Mouse (Mus musculus) heart, embryonic 10.5 days (tissue): Measurements from ENCODE around the gene Ap1m2. TPM values are rescaled to one million over a fixed set of nuclear protein-coding genes. Genes with fewer than 3 reads are reported as not detected.
"Not testable (repeated sequence)": the region's sequence is repeated elsewhere in the genome, so short reads cannot be mapped to it uniquely, and the experiment has no call there.

Experiments used
- DNase-seq: peaks from one replicate; pipeline ENCODE4 v3.0.0-alpha.2; 2017; ENCODE audit warnings: low spot score
- H3K27ac ChIP-seq: fragments of 300-500 bp; sonication (generic); 2 replicates; pipeline ENCODE4 v1.5.1; 2016; ENCODE audit warnings: mild to moderate bottlenecking
- H3K27me3 ChIP-seq: fragments of 300-500 bp; sonication (generic); 2 replicates; pipeline ENCODE4 v1.6.1; 2016; ENCODE audit warnings: mild to moderate bottlenecking; ENCODE audit not compliant: poor library complexity, insufficient read depth, severe bottlenecking
- H3K36me3 ChIP-seq: fragments of 300-500 bp; sonication (generic); 2 replicates; pipeline ENCODE4 v1.6.1; 2016; ENCODE audit warnings: mild to moderate bottlenecking, moderate library complexity
- H3K4me1 ChIP-seq: fragments of 300-500 bp; sonication (generic); 2 replicates; pipeline ENCODE4 v1.6.1; 2016; ENCODE audit warnings: mild to moderate bottlenecking
- H3K4me3 ChIP-seq: fragments of 300-500 bp; sonication (generic); 2 replicates; pipeline ENCODE4 v1.5.1; 2016; ENCODE audit warnings: mild to moderate bottlenecking, moderate library complexity
- H3K9me3 ChIP-seq: fragments of 300-500 bp; sonication (generic); 2 replicates; pipeline ENCODE4 v1.6.1; 2016; ENCODE audit warnings: mild to moderate bottlenecking, moderate library complexity
- WGBS: fragments of 180-500 bp; shearing (Covaris S2); methylation state at CpG from one replicate; pipeline ENCODE4 v1.1.7; 2016; 5-methylcytosine and 5-hydroxymethylcytosine counted together
- polyA plus RNA-seq: library from polyadenylated mRNA; unstranded; fragments of >200 nt; fragmentation: Nextera tagmentation; extraction: Ambion mirVana; gene quantifications from 2 replicates; pipeline ENCODE4 v1.2.1, GENCODE M21; 2016

The Ap1m2 gene
- polyA plus RNA-seq, 1 experiment from 2014 or later = 6.1 TPM

- Histone ChIP-seq H3K36me3 (peaks cover 11% of the 10 kb centered on the region; the same call in 1 of the 2 replicates), H3K9me3 (no peaks in the 10 kb centered on the region), H3K4me3 (no peak overlapping the region), H3K27ac (0 out of 2 replicates have a peak overlapping the region, but pooled peaks have one; percentile 38), H3K27me3 (no peaks in the 10 kb centered on the region), H3K4me1 (peaks cover 46% of the 10 kb centered on the region)
- WGBS = 52% methylated on average over 4 of the region's 4 CpGs
- no peak for DNase-seq
These were observed 23.3 kb upstream of the Ap1m2 start for GRCm38 (mm10) chr9:21335391-21335790.

- peaks cover 51% of the 10 kb centered on the region for H3K4me1 ChIP-seq
- peak overlapping the region; percentile 38; the same call in 1 of the 2 replicates for H3K27ac ChIP-seq
- peaks cover 9% of the 10 kb centered on the region; the same call in 1 of the 2 replicates for H3K36me3 ChIP-seq
- DNase-seq = no peak
- no peaks in the 10 kb centered on the region for H3K9me3 ChIP-seq
- no peaks in the 10 kb centered on the region for H3K27me3 ChIP-seq
- no peak overlapping the region for H3K4me3 ChIP-seq
These were observed 22.6 kb upstream of the Ap1m2 start for GRCm38 (mm10) chr9:21334747-21335146.

- H3K4me1 ChIP-seq = peaks cover 58% of the 10 kb centered on the region
- no peak for DNase-seq
- H3K36me3 ChIP-seq = 0 out of 2 replicates have a peak, but pooled peaks cover 5% of the 10 kb centered on the region
- 89% methylated on average over 1 of the region's 1 CpGs for WGBS
- no peak overlapping the region for H3K4me3 ChIP-seq
- no peaks in the 10 kb centered on the region for H3K27me3 ChIP-seq
- H3K27ac ChIP-seq = no peak overlapping the region
- H3K9me3 ChIP-seq = no peaks in the 10 kb centered on the region
These were observed 21.4 kb upstream of the Ap1m2 start for GRCm38 (mm10) chr9:21333523-21333922.

GRCm38 (mm10) chr9:21332161-21333061 is 20.3 kb upstream of the Ap1m2 start:
- H3K4me1 ChIP-seq = peaks cover 48% of the 10 kb centered on the region
- H3K27me3 ChIP-seq = no peaks in the 10 kb centered on the region
- DNase-seq = no peak
- WGBS = 40% methylated on average over 9 of the region's 9 CpGs
- H3K4me3 ChIP-seq = no peak overlapping the region
- H3K9me3 ChIP-seq = no peaks in the 10 kb centered on the region
- peak overlapping the region; percentile 52; the same call in 1 of the 2 replicates for H3K27ac ChIP-seq
- H3K36me3 ChIP-seq = 0 out of 2 replicates have a peak, but pooled peaks cover 5% of the 10 kb centered on the region

- DNase-seq = no peak
- 78% methylated on average over 12 of the region's 12 CpGs for WGBS
These were observed 19.4 kb upstream of the Ap1m2 start for GRCm38 (mm10) chr9:21331365-21332140.

GRCm38 (mm10) chr9:21329699-21330289 is 17.7 kb upstream of the Ap1m2 start:
- H3K27ac ChIP-seq = 0 out of 2 replicates have a peak overlapping the region, but pooled peaks have one; percentile 23
- no peak for DNase-seq
- no peak overlapping the region for H3K4me3 ChIP-seq
- no peaks in the 10 kb centered on the region for H3K9me3 ChIP-seq
- H3K4me1 ChIP-seq = peaks cover 41% of the 10 kb centered on the region
- 0 out of 2 replicates have a peak, but pooled peaks cover 11% of the 10 kb centered on the region for H3K36me3 ChIP-seq
- no peaks in the 10 kb centered on the region for H3K27me3 ChIP-seq
- WGBS = 90% methylated on average over 10 of the region's 10 CpGs

More at GRCm38 (mm10) chr9:21331365-21332140, 19.4 kb upstream of the Ap1m2 start:
- Histone ChIP-seq H3K36me3 (0 out of 2 replicates have a peak, but pooled peaks cover 5% of the 10 kb centered on the region), H3K4me3 (no peak overlapping the region), H3K27me3 (no peaks in the 10 kb centered on the region), H3K4me1 (peaks cover 47% of the 10 kb centered on the region), H3K27ac (peak overlapping the region; percentile 13; the same call in 1 of the 2 replicates), H3K9me3 (no peaks in the 10 kb centered on the region)

GRCm38 (mm10) chr9:21329041-21329440 is 16.9 kb upstream of the Ap1m2 start:
- H3K27ac ChIP-seq = peak overlapping the region; percentile 52
- 40% methylated on average over 3 of the region's 5 CpGs for WGBS
- DNase-seq = no peak
- no peaks in the 10 kb centered on the region for H3K9me3 ChIP-seq
- no peaks in the 10 kb centered on the region for H3K27me3 ChIP-seq
- 0 out of 2 replicates have a peak, but pooled peaks cover 17% of the 10 kb centered on the region for H3K36me3 ChIP-seq
- no peak overlapping the region for H3K4me3 ChIP-seq
- peaks cover 41% of the 10 kb centered on the region for H3K4me1 ChIP-seq

- Histone ChIP-seq H3K36me3 (0 out of 2 replicates have a peak, but pooled peaks cover 17% of the 10 kb centered on the region), H3K9me3 (no peaks in the 10 kb centered on the region), H3K27ac (no peak overlapping the region), H3K27me3 (no peaks in the 10 kb centered on the region), H3K4me1 (peaks cover 37% of the 10 kb centered on the region), H3K4me3 (no peak overlapping the region)
- DNase-seq = no peak
- 82% methylated on average over 3 of the region's 3 CpGs for WGBS
These were observed 15.9 kb upstream of the Ap1m2 start for GRCm38 (mm10) chr9:21328041-21328440.

GRCm38 (mm10) chr9:21327569-21327968 is 15.4 kb upstream of the Ap1m2 start:
- peaks cover 34% of the 10 kb centered on the region for H3K4me1 ChIP-seq
- H3K4me3 ChIP-seq = no peak overlapping the region
- no peak overlapping the region for H3K27ac ChIP-seq
- 78% methylated on average over 3 of the region's 3 CpGs for WGBS
- DNase-seq = no peak
- H3K27me3 ChIP-seq = no peaks in the 10 kb centered on the region
- no peaks in the 10 kb centered on the region for H3K9me3 ChIP-seq
- 0 out of 2 replicates have a peak, but pooled peaks cover 17% of the 10 kb centered on the region for H3K36me3 ChIP-seq

- H3K4me1 ChIP-seq = peaks cover 35% of the 10 kb centered on the region
- H3K9me3 ChIP-seq = no peaks in the 10 kb centered on the region
- H3K27me3 ChIP-seq = no peaks in the 10 kb centered on the region
- H3K36me3 ChIP-seq = 0 out of 2 replicates have a peak, but pooled peaks cover 13% of the 10 kb centered on the region
- H3K27ac ChIP-seq = no peak overlapping the region
- no peak overlapping the region; the same call in 1 of the 2 replicates for H3K4me3 ChIP-seq
- WGBS = 68% methylated on average over 11 of the region's 11 CpGs
- DNase-seq = no peak
These were observed 12.1 kb upstream of the Ap1m2 start for GRCm38 (mm10) chr9:21324269-21324668.

GRCm38 (mm10) chr9:21322917-21323297 is 10.8 kb upstream of the Ap1m2 start:
- H3K27ac ChIP-seq, H3K9me3 ChIP-seq, DNase-seq, H3K4me3 ChIP-seq, H3K27me3 ChIP-seq: not testable (repeated sequence)
- WGBS = 83% methylated on average over 8 of the region's 8 CpGs
- Histone ChIP-seq H3K36me3 (0 out of 2 replicates have a peak, but pooled peaks cover 13% of the 10 kb centered on the region), H3K4me1 (peaks cover 29% of the 10 kb centered on the region)

- peak overlapping the region; percentile 93; the same call in 1 of the 2 replicates for H3K27ac ChIP-seq
These were observed 10.2 kb upstream of the Ap1m2 start for GRCm38 (mm10) chr9:21322211-21322916.

More at GRCm38 (mm10) chr9:21322211-21322916, 10.2 kb upstream of the Ap1m2 start:
- peaks cover 29% of the 10 kb centered on the region for H3K4me1 ChIP-seq
- H3K4me3 ChIP-seq = peak overlapping the region; percentile 90
- H3K27me3 ChIP-seq = no peaks in the 10 kb centered on the region
- WGBS = 78% methylated on average over 19 of the region's 19 CpGs
- H3K9me3 ChIP-seq = no peaks in the 10 kb centered on the region
- no peak for DNase-seq
- 0 out of 2 replicates have a peak, but pooled peaks cover 13% of the 10 kb centered on the region for H3K36me3 ChIP-seq
